Mouse (Mus musculus): ENCODE data around the gene Phf2. TPM values are rescaled to one million over a fixed set of nuclear protein-coding genes. Genes with fewer than 3 reads are reported as not detected.

The Phf2 gene
- polyA plus RNA-seq, 1 experiment from 2014 or later, result 14.3 TPM

GRCm38 (mm10) chr13:48807481-48808031 lies 63.4 kb downstream of the Phf2 start:
- DNase-seq, result peak; percentile 78
- Histone ChIP-seq H3K9ac (replicated peaks; ENCODE audit: low read length) (no peak overlapping the region), H3K27ac (replicated peaks; ENCODE audit: low read depth, low read length) (no peak overlapping the region), H3K27me3 (ENCODE audit: control insufficient read depth, insufficient read depth, low read length) (no peaks in the 10 kb centered on the region), H3K4me1 (ENCODE audit: control insufficient read depth, insufficient read depth, low read length) (no peaks in the 10 kb centered on the region), H3K4me3 (replicated peaks; ENCODE audit: low read depth, low read length) (no peak overlapping the region), H3K4me2 (ENCODE audit: low read length) (no peak overlapping the region), H3K9me3 (ENCODE audit: control insufficient read depth, low read length) (no peaks in the 10 kb centered on the region), H3K36me3 (ENCODE audit: control insufficient read depth, insufficient read depth, low read length) (peaks cover 77% of the 10 kb centered on the region)
- ATAC-seq (ENCODE audit: low FRiP score, low TSS enrichment), result no peak
- 69% methylated on average over 5 of the region's 5 CpGs for WGBS

DNA sequence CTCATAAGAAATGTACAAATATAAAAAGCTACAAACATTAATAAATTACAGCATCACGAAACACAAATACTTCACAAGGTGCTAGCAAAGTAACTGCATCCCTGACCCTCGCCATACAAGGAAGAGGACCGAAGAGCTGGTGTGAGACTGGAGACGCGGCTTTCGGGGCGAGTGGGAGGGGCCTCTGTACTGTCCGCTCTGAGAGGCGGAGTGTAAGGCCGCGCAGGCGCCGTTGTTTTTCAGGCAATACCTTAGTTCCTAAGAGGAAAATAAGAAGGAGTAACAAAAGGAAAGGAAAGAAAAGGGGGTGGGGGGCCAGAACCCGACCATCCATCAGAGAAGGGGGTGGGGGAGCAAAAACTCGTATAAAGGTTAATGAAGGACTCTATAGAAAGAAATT lies 68.7 kb downstream of the Phf2 start:
- Histone ChIP-seq H3K9me3 (ENCODE audit: control insufficient read depth, low read length) (no peaks in the 10 kb centered on the region), H3K36me3 (ENCODE audit: control insufficient read depth, insufficient read depth, low read length) (peaks cover 53% of the 10 kb centered on the region), H3K27me3 (ENCODE audit: control insufficient read depth, insufficient read depth, low read length) (no peaks in the 10 kb centered on the region), H3K9ac (replicated peaks; ENCODE audit: low read length) (no peak overlapping the region), H3K4me2 (ENCODE audit: low read length) (no peak overlapping the region), H3K4me1 (ENCODE audit: control insufficient read depth, insufficient read depth, low read length) (no peaks in the 10 kb centered on the region), H3K27ac (replicated peaks; ENCODE audit: low read depth, low read length) (no peak overlapping the region), H3K4me3 (replicated peaks; ENCODE audit: low read depth, low read length) (no peak overlapping the region)
- DNase-seq (no peak), ATAC-seq (ENCODE audit: low FRiP score, low TSS enrichment) (no peak)
- WGBS, result 49% methylated on average over 15 of the region's 15 CpGs

- peaks cover 42% of the 10 kb centered on the region for H3K36me3 ChIP-seq (ENCODE audit: control insufficient read depth, insufficient read depth, low read length)
- H3K27ac ChIP-seq (replicated peaks; ENCODE audit: low read depth, low read length), result no peak overlapping the region
- 25% methylated on average over 11 of the region's 11 CpGs for WGBS
- H3K9ac ChIP-seq (replicated peaks; ENCODE audit: low read length), result no peak overlapping the region
- no peaks in the 10 kb centered on the region for H3K9me3 ChIP-seq (ENCODE audit: control insufficient read depth, low read length)
- DNase-seq, result peak; percentile 88
- H3K4me2 ChIP-seq (ENCODE audit: low read length), result no peak overlapping the region
- no peaks in the 10 kb centered on the region for H3K4me1 ChIP-seq (ENCODE audit: control insufficient read depth, insufficient read depth, low read length)
- H3K4me3 ChIP-seq (replicated peaks; ENCODE audit: low read depth, low read length), result no peak overlapping the region
- no peaks in the 10 kb centered on the region for H3K27me3 ChIP-seq (ENCODE audit: control insufficient read depth, insufficient read depth, low read length)
- peak; percentile 72 for ATAC-seq (ENCODE audit: low FRiP score, low TSS enrichment)
These were observed 69.9 kb downstream of the Phf2 start for GRCm38 (mm10) chr13:48800850-48801546.

- peak; percentile 23 for DNase-seq
- Histone ChIP-seq H3K9me3 (ENCODE audit: control insufficient read depth, low read length) (no peaks in the 10 kb centered on the region), H3K9ac (replicated peaks; ENCODE audit: low read length) (no peak overlapping the region), H3K4me3 (replicated peaks; ENCODE audit: low read depth, low read length) (no peak overlapping the region), H3K27me3 (ENCODE audit: control insufficient read depth, insufficient read depth, low read length) (no peaks in the 10 kb centered on the region), H3K4me2 (ENCODE audit: low read length) (no peak overlapping the region), H3K27ac (replicated peaks; ENCODE audit: low read depth, low read length) (no peak overlapping the region), H3K36me3 (ENCODE audit: control insufficient read depth, insufficient read depth, low read length) (peaks cover 19% of the 10 kb centered on the region), H3K4me1 (ENCODE audit: control insufficient read depth, insufficient read depth, low read length) (no peaks in the 10 kb centered on the region)
- WGBS, result 39% methylated on average over 14 of the region's 14 CpGs
- no peak for ATAC-seq (ENCODE audit: low FRiP score, low TSS enrichment)
These were observed 72.6 kb downstream of the Phf2 start for GRCm38 (mm10) chr13:48798256-48798771.

DNA sequence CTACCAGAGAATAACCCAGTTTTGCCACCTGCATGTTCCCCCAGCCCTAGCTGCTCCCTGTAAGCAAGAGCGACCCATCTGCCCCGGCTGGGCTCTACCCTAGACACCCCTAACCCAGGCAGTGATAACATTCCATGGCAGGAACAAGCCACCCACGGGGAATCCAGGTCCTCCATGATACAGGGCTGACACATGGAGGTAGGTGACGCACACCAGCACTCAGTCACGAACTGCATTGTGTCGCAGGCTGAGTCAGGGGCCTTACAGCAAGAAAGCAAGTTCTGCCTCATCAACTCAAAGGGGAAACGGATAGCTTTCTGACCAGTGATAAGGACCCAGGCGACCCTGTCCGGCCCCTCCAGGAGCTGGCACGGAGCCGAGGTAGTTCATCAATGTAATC lies 74.0 kb downstream of the Phf2 start:
- Histone ChIP-seq H3K36me3 (ENCODE audit: control insufficient read depth, insufficient read depth, low read length) (peaks cover 8% of the 10 kb centered on the region), H3K4me3 (replicated peaks; ENCODE audit: low read depth, low read length) (no peak overlapping the region), H3K4me1 (ENCODE audit: control insufficient read depth, insufficient read depth, low read length) (no peaks in the 10 kb centered on the region), H3K9me3 (ENCODE audit: control insufficient read depth, low read length) (no peaks in the 10 kb centered on the region), H3K9ac (replicated peaks; ENCODE audit: low read length) (no peak overlapping the region), H3K27me3 (ENCODE audit: control insufficient read depth, insufficient read depth, low read length) (no peaks in the 10 kb centered on the region), H3K27ac (replicated peaks; ENCODE audit: low read depth, low read length) (no peak overlapping the region), H3K4me2 (ENCODE audit: low read length) (no peak overlapping the region)
- ATAC-seq (ENCODE audit: low FRiP score, low TSS enrichment), result no peak
- DNase-seq, result no peak
- WGBS, result 73% methylated on average over 11 of the region's 11 CpGs

GRCm38 (mm10) chr13:48795711-48796110 lies 75.2 kb downstream of the Phf2 start:
- H3K27ac ChIP-seq (replicated peaks; ENCODE audit: low read depth, low read length), result no peak overlapping the region
- no peaks in the 10 kb centered on the region for H3K4me1 ChIP-seq (ENCODE audit: control insufficient read depth, insufficient read depth, low read length)
- ATAC-seq (ENCODE audit: low FRiP score, low TSS enrichment), result no peak
- DNase-seq, result no peak
- H3K27me3 ChIP-seq (ENCODE audit: control insufficient read depth, insufficient read depth, low read length), result no peaks in the 10 kb centered on the region
- H3K36me3 ChIP-seq (ENCODE audit: control insufficient read depth, insufficient read depth, low read length), result no peaks in the 10 kb centered on the region
- H3K9me3 ChIP-seq (ENCODE audit: control insufficient read depth, low read length), result no peaks in the 10 kb centered on the region
- H3K4me2 ChIP-seq (ENCODE audit: low read length), result no peak overlapping the region
- WGBS, result 88% methylated on average over 6 of the region's 6 CpGs
- H3K4me3 ChIP-seq (replicated peaks; ENCODE audit: low read depth, low read length), result no peak overlapping the region
- H3K9ac ChIP-seq (replicated peaks; ENCODE audit: low read length), result no peak overlapping the region

GRCm38 (mm10) chr13:48784594-48785298 lies 86.2 kb downstream of the Phf2 start:
- 0 out of 2 replicates have a peak overlapping the region, but pooled peaks have one; percentile 2 for H3K27ac ChIP-seq (replicated peaks; ENCODE audit: low read depth, low read length)
- no peak overlapping the region for H3K9ac ChIP-seq (replicated peaks; ENCODE audit: low read length)
- H3K27me3 ChIP-seq (ENCODE audit: control insufficient read depth, insufficient read depth, low read length), result no peaks in the 10 kb centered on the region
- ATAC-seq (ENCODE audit: low FRiP score, low TSS enrichment) (no peak), DNase-seq (no peak)
- no peak overlapping the region for H3K4me2 ChIP-seq (ENCODE audit: low read length)
- no peaks in the 10 kb centered on the region for H3K36me3 ChIP-seq (ENCODE audit: control insufficient read depth, insufficient read depth, low read length)
- no peak overlapping the region for H3K4me3 ChIP-seq (replicated peaks; ENCODE audit: low read depth, low read length)
- no peaks in the 10 kb centered on the region for H3K9me3 ChIP-seq (ENCODE audit: control insufficient read depth, low read length)
- peaks cover 17% of the 10 kb centered on the region for H3K4me1 ChIP-seq (ENCODE audit: control insufficient read depth, insufficient read depth, low read length)
- 72% methylated on average over 8 of the region's 8 CpGs for WGBS

- no peaks in the 10 kb centered on the region for H3K9me3 ChIP-seq (ENCODE audit: control insufficient read depth, low read length)
- 42% methylated on average over 8 of the region's 8 CpGs for WGBS
- no peak overlapping the region for H3K9ac ChIP-seq (replicated peaks; ENCODE audit: low read length)
- H3K27me3 ChIP-seq (ENCODE audit: control insufficient read depth, insufficient read depth, low read length), result no peaks in the 10 kb centered on the region
- DNase-seq (peak; percentile 74), ATAC-seq (ENCODE audit: low FRiP score, low TSS enrichment) (peak; percentile 67)
- H3K27ac ChIP-seq (replicated peaks; ENCODE audit: low read depth, low read length), result no peak overlapping the region
- H3K4me3 ChIP-seq (replicated peaks; ENCODE audit: low read depth, low read length), result no peak overlapping the region
- no peaks in the 10 kb centered on the region for H3K36me3 ChIP-seq (ENCODE audit: control insufficient read depth, insufficient read depth, low read length)
- H3K4me2 ChIP-seq (ENCODE audit: low read length), result no peak overlapping the region
- peaks cover 17% of the 10 kb centered on the region for H3K4me1 ChIP-seq (ENCODE audit: control insufficient read depth, insufficient read depth, low read length)
These were observed 86.8 kb downstream of the Phf2 start for GRCm38 (mm10) chr13:48784151-48784550.

Data from midbrain, embryonic 14.5 days (tissue).